Mouse (Mus musculus) forebrain, embryonic 14.5 days (tissue): ENCODE measurements around the gene Tcp1. TPM values are rescaled to one million over a fixed set of nuclear protein-coding genes. Genes with fewer than 3 reads are reported as not detected.

Experiments
- ATAC-seq: fragments of 200-750 bp; cut with Nextera tagmentation; 2 replicates; pipeline ENCODE4 v1.8.0; 2017; ENCODE audit warnings: mild to moderate bottlenecking, moderate library complexity
- DNase-seq: peaks from one replicate; pipeline ENCODE4 v3.0.0-alpha.2; 2015; ENCODE audit warnings: low spot score
- H3K27ac ChIP-seq: fragments of 300-500 bp; sonication (generic); 2 replicates; pipeline ENCODE4 v1.5.1; 2014; ENCODE audit warnings: low read depth, mild to moderate bottlenecking, control low read depth, low read length, moderate library complexity
- H3K27me3 ChIP-seq: fragments of 300-500 bp; sonication (generic); replicated peaks from 2 replicates; pipeline ENCODE4 v1.6.1; 2014; ENCODE audit warnings: low read length, control low read depth, mixed read lengths; ENCODE audit not compliant: control insufficient read depth, insufficient read depth
- H3K36me3 ChIP-seq: fragments of 300-500 bp; sonication (generic); 2 replicates; pipeline ENCODE4 v1.6.1; 2014; ENCODE audit warnings: low read length, control low read depth; ENCODE audit not compliant: control insufficient read depth, insufficient read depth
- H3K4me1 ChIP-seq: fragments of 300-500 bp; sonication (generic); 2 replicates; pipeline ENCODE4 v1.6.1; 2014; ENCODE audit warnings: antibody characterized with exemption, low read length, control low read depth; ENCODE audit not compliant: control insufficient read depth, insufficient read depth
- H3K4me2 ChIP-seq: fragments of 300-500 bp; sonication (generic); 2 replicates; pipeline ENCODE4 v1.6.1; 2014; ENCODE audit warnings: mild to moderate bottlenecking, control low read depth, low read length
- H3K4me3 ChIP-seq: fragments of 300-500 bp; sonication (generic); 2 replicates; pipeline ENCODE4 v1.5.1; 2014; ENCODE audit warnings: low read depth, low read length, control low read depth
- H3K9ac ChIP-seq: fragments of 300-500 bp; sonication (generic); 2 replicates; pipeline ENCODE4 v1.6.1; 2014; ENCODE audit warnings: mild to moderate bottlenecking, low read length, control low read depth, moderate library complexity
- H3K9me3 ChIP-seq: fragments of 300-500 bp; sonication (generic); replicated peaks from 2 replicates; pipeline ENCODE4 v1.6.1; 2016; ENCODE audit warnings: low read length, control low read depth, mixed read lengths; ENCODE audit not compliant: control insufficient read depth
- WGBS: fragments of 180-500 bp; shearing (Covaris S2); extraction: QIAGEN DNeasy Blood & Tissue Kit; methylation state at CpG from one replicate; pipeline ENCODE4 v1.1.7; 2014; 5-methylcytosine and 5-hydroxymethylcytosine counted together
- polyA plus RNA-seq: library from polyadenylated mRNA; unstranded; fragments of >200 nt; fragmentation: Nextera tagmentation; extraction: Ambion mirVana; gene quantifications from 2 replicates; pipeline ENCODE4 v1.2.1, GENCODE M21; 2014

Gene Tcp1
- polyA plus RNA-seq, 1 experiment from 2014 or later: 462 TPM

DNA sequence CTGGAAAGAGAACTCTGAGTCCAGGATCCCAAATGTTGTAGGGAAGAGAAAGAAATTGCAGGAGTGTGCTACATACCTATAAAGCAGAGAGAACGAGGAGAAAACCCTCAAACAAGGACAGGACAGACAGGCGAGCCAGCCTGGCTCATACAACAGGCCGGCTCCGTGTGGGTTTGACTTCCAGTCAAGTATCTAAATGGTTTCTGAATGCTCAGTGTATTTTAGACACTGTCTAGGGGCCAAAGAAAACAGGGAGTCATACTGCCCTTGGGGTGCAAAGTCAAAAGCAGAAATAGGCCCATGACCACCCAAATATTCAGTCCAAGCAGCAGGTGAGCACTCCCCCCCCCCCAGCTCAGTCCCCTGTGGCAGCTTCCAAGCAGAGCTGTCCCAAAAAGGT, 9.7 kb upstream of the Tcp1 start:
- DNase-seq: no peak
- WGBS: 85% methylated on average over 4 of the region's 4 CpGs
- Histone ChIP-seq H3K9me3 (no peaks in the 10 kb centered on the region), H3K9ac (no peak overlapping the region), H3K4me2 (no peak overlapping the region), H3K36me3 (peaks cover 19% of the 10 kb centered on the region; the same call in 1 of the 2 replicates), H3K27me3 (no peaks in the 10 kb centered on the region), H3K27ac (no peak overlapping the region), H3K4me3 (no peak overlapping the region), H3K4me1 (no peaks in the 10 kb centered on the region; the same call in none of the 2 replicates)
- ATAC-seq: no peak

DNA sequence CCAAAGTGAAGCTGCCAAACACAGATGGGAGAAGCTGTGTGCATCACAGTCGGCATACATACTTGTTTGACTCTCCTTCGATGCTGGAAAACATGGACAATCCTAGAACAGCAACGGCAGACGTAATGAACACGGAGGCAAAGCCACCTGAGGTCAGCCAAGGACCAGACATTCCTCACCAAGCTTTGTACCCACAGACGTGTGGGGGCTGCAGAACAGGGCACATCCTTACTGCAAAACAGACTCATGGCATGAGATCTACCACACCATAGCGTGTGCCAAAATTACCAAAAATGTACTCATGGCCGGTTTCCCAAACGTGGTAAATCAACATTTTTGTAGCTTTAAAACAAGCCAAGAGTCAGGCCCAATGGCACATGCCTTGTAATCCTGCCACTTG, 9.1 kb upstream of the Tcp1 start:
- H3K27me3 ChIP-seq: no peaks in the 10 kb centered on the region
- H3K36me3 ChIP-seq: peaks cover 23% of the 10 kb centered on the region; the same call in 1 of the 2 replicates
- no peaks in the 10 kb centered on the region; the same call in none of the 2 replicates for H3K4me1 ChIP-seq
- H3K9ac ChIP-seq: no peak overlapping the region
- DNase-seq: no peak
- WGBS: 95% methylated on average over 9 of the region's 9 CpGs
- H3K4me3 ChIP-seq: no peak overlapping the region
- no peaks in the 10 kb centered on the region for H3K9me3 ChIP-seq
- no peak for ATAC-seq
- H3K27ac ChIP-seq: no peak overlapping the region
- no peak overlapping the region for H3K4me2 ChIP-seq

DNA sequence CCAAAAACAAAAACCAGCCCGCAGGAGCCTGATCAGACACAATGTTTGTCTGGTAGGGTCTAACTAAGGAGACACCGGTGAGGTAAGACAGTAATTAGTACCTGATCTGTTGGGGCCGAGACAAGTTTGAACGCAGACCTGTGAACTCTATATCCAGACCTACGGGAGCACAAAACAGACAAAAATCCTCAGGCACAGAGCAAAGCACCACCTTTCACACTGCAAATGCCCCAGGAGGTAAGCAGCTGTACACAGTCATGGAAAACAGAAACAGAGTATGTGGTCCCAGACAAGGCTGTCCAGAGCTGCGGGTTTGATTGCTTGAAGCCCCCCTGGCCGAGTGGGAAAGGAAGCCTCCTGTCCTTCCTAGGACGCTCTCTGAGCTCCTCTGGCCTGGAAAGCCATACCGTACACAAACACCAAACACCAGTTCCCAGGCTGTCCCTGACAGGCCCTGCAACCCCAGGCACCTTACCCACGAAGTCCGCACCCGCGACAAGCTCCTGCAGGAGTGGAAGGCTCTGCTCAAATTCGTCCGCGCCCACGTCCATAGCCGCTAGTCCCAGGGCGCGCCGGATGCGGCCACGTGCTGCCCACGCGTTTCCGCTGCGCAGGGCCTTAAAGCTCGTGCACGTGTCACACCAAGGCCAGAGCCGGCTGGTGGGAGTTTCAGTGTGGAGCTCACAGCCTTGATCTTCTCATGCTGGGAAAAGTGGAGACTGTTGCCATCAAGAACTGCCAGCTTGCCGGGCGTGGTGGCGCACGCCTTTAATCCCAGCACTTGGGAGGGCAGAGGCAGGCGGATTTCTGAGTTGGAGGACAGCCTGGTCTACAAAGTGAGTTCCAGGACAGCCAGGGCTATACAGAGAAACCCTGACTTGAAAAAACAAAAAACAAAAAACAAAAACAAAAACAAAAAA, 5.9 kb upstream of the Tcp1 start, which contains the start of gene Pnldc1:
Gene Pnldc1, minus strand, starts transcription at position 870 of the 920 bp plus-strand sequence.
- 82% methylated on average over 35 of the region's 35 CpGs for WGBS
- Histone ChIP-seq H3K9me3 (no peaks in the 10 kb centered on the region), H3K27ac (no peak within 1 kb of the TSS), H3K4me1 (no peaks in the 10 kb centered on the region), H3K4me2 (no peak within 1 kb of the TSS), H3K4me3 (no peak within 1 kb of the TSS), H3K27me3 (no peaks in the 10 kb centered on the region), H3K36me3 (peaks cover 46% of the 10 kb centered on the region), H3K9ac (no peak within 1 kb of the TSS)
- DNase-seq: no peak
- no peak for ATAC-seq

DNA sequence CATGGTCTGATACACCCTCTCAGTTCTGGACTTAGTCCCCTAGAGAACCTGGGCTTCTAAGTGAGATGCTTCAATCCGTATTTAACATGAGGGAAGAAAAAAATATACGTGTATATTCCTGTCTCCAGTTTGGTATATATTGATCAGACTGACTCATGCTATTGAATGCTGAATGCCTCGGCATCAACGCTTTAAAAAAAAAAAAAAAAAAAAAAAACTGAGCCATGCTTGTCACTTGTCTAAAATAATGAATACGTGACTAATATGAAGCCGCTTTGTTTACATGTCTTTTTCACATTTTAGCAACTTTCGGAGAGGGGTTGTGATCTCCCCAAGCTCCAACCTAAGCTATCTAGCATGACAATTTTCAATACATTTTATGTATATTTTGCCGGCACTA, 5.1 kb upstream of the Tcp1 start:
- Histone ChIP-seq H3K36me3 (peaks cover 46% of the 10 kb centered on the region), H3K27me3 (no peaks in the 10 kb centered on the region), H3K4me1 (peaks cover 4% of the 10 kb centered on the region; the same call in 1 of the 2 replicates), H3K27ac (no peak overlapping the region), H3K9me3 (no peaks in the 10 kb centered on the region), H3K4me3 (no peak overlapping the region), H3K4me2 (no peak overlapping the region), H3K9ac (no peak overlapping the region)
- DNase-seq: no peak
- WGBS: 89% methylated on average over 8 of the region's 8 CpGs
- ATAC-seq: no peak

DNA sequence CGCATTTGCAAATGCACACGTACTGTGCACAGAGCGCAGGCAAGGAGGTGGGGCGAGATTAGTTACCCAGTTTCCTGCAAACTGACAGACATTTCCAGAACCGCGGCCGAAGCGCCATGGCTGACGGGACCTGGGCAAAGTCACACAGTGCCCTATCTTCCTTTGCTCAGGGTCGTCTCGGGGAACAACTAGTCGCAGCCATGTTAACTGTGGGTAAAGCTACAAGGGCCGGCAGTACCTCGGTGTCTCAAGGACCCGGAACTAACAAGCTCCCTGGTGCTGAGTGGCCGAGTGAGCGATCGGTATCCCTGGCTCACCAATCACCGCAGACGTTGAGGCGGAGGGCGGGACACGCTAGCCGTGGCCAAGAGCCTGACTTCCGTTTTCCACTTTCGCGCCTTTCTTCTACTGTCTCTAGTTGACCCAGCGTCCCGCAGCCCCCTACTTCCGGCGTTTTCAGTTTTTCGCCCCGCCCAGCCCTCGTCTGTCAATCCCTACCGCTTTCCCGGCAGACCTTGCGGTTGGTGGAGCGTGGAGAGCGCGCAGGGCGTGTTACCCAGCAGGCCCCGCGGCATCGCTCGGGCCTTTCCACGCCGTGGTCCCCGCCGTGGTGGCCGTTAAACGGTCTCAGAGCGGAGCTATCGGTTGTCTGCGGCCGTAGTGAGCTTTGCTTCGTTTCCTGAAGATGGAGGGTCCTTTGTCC, 531 bp downstream of the Tcp1 start, which contains the start of gene Mrpl18:
Gene Mrpl18, minus strand, starts transcription at position 465 of the 703 bp plus-strand sequence.
- Histone ChIP-seq H3K4me2 (peak within 1 kb of the TSS; percentile 90), H3K9me3 (no peaks in the 10 kb centered on the region), H3K27ac (peak within 1 kb of the TSS; percentile 84), H3K4me1 (peaks cover 6% of the 10 kb centered on the region; the same call in 1 of the 2 replicates), H3K36me3 (peaks cover 55% of the 10 kb centered on the region), H3K4me3 (peak within 1 kb of the TSS; percentile 91), H3K27me3 (no peaks in the 10 kb centered on the region), H3K9ac (peak within 1 kb of the TSS; percentile 96)
- ATAC-seq (peak; percentile 99), DNase-seq (peak; percentile 100)
- WGBS: under 1% methylated on average over 56 of the region's 56 CpGs

DNA sequence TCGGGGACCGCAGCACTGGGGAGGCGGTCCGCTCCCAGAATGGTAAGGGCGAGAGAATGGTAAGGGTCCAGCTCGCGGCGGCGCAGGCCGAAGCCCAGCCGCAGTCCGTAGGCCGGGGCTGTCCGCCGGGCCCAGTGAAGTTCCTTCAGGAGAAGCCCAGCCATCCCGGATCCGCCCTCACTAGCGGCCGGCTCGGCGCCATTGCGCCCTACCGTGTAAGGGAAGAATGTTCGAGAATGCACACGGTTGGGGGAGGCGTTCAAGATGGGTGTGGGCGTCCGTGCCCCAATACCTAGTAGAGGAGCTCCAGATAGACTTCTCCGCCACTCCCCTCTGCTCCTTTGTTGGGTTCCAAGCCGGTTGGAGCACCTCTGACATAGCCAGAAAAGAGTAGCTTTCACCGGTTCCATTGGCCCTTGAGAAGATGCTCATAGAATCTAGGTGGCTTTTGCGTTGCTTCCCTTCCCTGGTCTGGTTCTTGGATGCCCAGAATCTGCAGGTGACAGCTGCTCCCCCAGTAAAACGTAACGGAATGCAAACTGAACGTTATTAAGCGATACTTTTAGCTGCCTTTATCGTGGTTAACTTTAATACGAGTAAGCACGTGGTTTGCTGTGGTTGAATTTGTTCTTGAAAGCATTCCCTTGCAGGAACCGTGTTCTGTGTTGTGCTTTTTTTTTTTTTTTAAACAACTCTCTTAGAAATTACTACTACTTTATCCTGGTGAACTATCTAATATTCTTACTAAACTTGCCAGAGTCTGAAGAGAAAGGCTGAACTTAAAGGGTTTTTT, 1.3 kb downstream of the Tcp1 start:
- peak; percentile 38 for DNase-seq
- peak; percentile 58 for ATAC-seq
- Histone ChIP-seq H3K27ac (peak overlapping the region; percentile 84), H3K4me1 (peaks cover 6% of the 10 kb centered on the region; the same call in 1 of the 2 replicates), H3K9me3 (no peaks in the 10 kb centered on the region), H3K4me2 (peak overlapping the region; percentile 90), H3K9ac (peak overlapping the region; percentile 96), H3K27me3 (no peaks in the 10 kb centered on the region), H3K4me3 (peak overlapping the region; percentile 91), H3K36me3 (peaks cover 57% of the 10 kb centered on the region)
- under 1% methylated on average over 40 of the region's 40 CpGs for WGBS

DNA sequence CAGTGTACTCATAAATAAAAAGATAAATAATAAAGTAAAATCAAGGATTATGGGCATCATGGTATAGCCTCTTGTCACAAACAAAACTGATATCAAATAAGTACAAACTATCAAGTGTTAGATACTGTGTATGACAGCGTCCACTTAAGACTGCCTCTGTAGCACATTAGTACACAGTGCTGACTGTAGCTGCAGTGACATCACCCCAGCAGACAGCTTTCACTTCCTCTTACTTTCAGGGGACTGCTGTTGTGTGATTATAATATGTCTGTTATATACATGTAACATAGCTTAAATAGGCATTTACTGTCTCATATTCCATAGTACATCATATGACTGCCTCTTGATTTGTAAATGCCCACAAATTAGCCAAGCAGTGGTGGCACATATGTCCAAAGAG, 5.6 kb downstream of the Tcp1 start:
- Histone ChIP-seq H3K4me2 (no peak overlapping the region), H3K9me3 (no peaks in the 10 kb centered on the region), H3K9ac (no peak overlapping the region), H3K36me3 (peaks cover 75% of the 10 kb centered on the region), H3K4me1 (0 out of 2 replicates have a peak, but pooled peaks cover 2% of the 10 kb centered on the region), H3K27ac (no peak overlapping the region), H3K4me3 (no peak overlapping the region), H3K27me3 (no peaks in the 10 kb centered on the region)
- DNase-seq (no peak), ATAC-seq (no peak)
- WGBS: 94% methylated on average over 1 of the region's 1 CpGs

DNA sequence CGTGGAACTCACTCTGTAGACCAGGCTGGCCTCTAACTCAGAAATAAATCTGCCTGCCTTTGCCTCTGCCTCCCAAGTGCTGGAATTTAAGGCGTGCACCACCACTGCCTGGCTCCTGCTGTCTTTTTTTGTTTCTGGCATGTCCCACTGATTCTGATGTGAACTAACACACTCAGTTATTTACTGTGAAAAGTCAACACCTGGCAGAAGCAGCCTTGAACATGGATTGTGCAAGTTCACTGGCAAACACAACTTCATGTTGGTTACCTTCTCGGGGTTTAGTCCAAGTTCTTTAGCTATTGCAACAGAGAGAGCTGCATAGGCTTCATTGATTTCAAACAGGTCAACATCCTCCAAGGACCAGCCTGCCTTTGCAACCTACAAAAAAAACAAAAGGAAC, 9.5 kb downstream of the Tcp1 start:
- Histone ChIP-seq H3K9me3 (no peaks in the 10 kb centered on the region), H3K27ac (no peak overlapping the region), H3K36me3 (peaks cover 62% of the 10 kb centered on the region), H3K4me3 (no peak overlapping the region), H3K4me1 (no peaks in the 10 kb centered on the region), H3K9ac (no peak overlapping the region), H3K4me2 (no peak overlapping the region), H3K27me3 (no peaks in the 10 kb centered on the region)
- WGBS: 90% methylated on average over 3 of the region's 3 CpGs
- no peak for DNase-seq
- no peak for ATAC-seq
